Mouse (Mus musculus) liver, adult 2 months (tissue): ENCODE data around the gene Rhbdd3. TPM values are rescaled to one million over a fixed set of nuclear protein-coding genes. Genes with fewer than 3 reads are reported as not detected.

ENCODE experiments used
- DNase-seq: peaks from one replicate; pipeline ENCODE4 v3.0.0-alpha.2; 2011; ENCODE audit warnings: low read depth, low spot score; ENCODE audit errors: extremely low read depth
- H3K27ac ChIP-seq: fragments of 200-500 bp; replicated peaks from 2 replicates; pipeline ENCODE4 v1.5.1; 2012; ENCODE audit warnings: low read depth, mild to moderate bottlenecking, control low read depth, inconsistent platforms, low read length; ENCODE audit not compliant: insufficient read depth
- H3K27me3 ChIP-seq: fragments of 200-500 bp; 2 replicates; pipeline ENCODE4 v1.6.1; 2012; ENCODE audit warnings: mild to moderate bottlenecking, moderate library complexity, low read length, inconsistent platforms; ENCODE audit not compliant: control insufficient read depth, insufficient read depth
- H3K36me3 ChIP-seq: fragments of 200-500 bp; 2 replicates; pipeline ENCODE4 v1.6.1; 2012; ENCODE audit warnings: low read length, inconsistent platforms; ENCODE audit not compliant: control insufficient read depth, insufficient read depth
- H3K4me1 ChIP-seq: fragments of 200-500 bp; 2 replicates; pipeline ENCODE4 v1.6.1; 2011; ENCODE audit warnings: low read length; ENCODE audit not compliant: control insufficient read depth, insufficient read depth
- H3K4me3 ChIP-seq: fragments of 200-500 bp; 2 replicates; pipeline ENCODE4 v1.5.1; 2011; ENCODE audit warnings: low read depth, mild to moderate bottlenecking, control low read depth, low read length, moderate library complexity; ENCODE audit not compliant: insufficient read depth
- H3K79me2 ChIP-seq: fragments of 200-500 bp; 2 replicates; pipeline ENCODE4 v1.6.1; 2012; ENCODE audit warnings: inconsistent platforms, mild to moderate bottlenecking, low read length, moderate library complexity; ENCODE audit not compliant: control insufficient read depth, insufficient read depth
- H3K9ac ChIP-seq: fragments of 200-500 bp; 2 replicates; pipeline ENCODE4 v1.6.1; 2012; ENCODE audit warnings: low read depth, mild to moderate bottlenecking, control low read depth, inconsistent platforms, low read length
- CTCF ChIP-seq: fragments of 200-500 bp; IDR thresholded peaks from 2 replicates; pipeline ENCODE4 v1.5.1; 2011; ENCODE audit warnings: low read depth, low read length, control low read depth
- POLR2A ChIP-seq: fragments of 200-500 bp; IDR thresholded peaks from 2 replicates; pipeline ENCODE4 v1.6.1; 2011; ENCODE audit warnings: low read length, control low read depth; ENCODE audit not compliant: insufficient read depth; ENCODE audit errors: extremely low read depth
- WGBS: fragments of 180-500 bp; shearing (Covaris S2); methylation state at CpG from one replicate; pipeline ENCODE4 v1.1.7; 2018; 5-methylcytosine and 5-hydroxymethylcytosine counted together
- polyA plus RNA-seq: library from polyadenylated mRNA; depleted of rRNA; stranded (reverse); fragments of >200 nt; gene quantifications from 2 replicates; pipeline ENCODE4 v1.2.3, GENCODE M21; 2012
- total RNA-seq: library from RNA; depleted of rRNA; stranded (reverse); fragments of >200 nt; gene quantifications from 2 replicates; pipeline ENCODE4 v1.2.3, GENCODE M21; 2014

The Rhbdd3 gene
- total and polyA plus RNA-seq, 2 experiments = 8.6 to 30.8 TPM

GRCm38 (mm10) chr11:5055945-5056938 is 42.5 kb upstream of the Rhbdd3 start:
- no peaks in the 10 kb centered on the region for H3K36me3 ChIP-seq
- H3K27me3 ChIP-seq = 0 out of 2 replicates have a peak, but pooled peaks cover 7% of the 10 kb centered on the region
- TF ChIP-seq POLR2A (no peak), CTCF (no peak)
- DNase-seq = no peak
- H3K4me3 ChIP-seq = no peak overlapping the region
- H3K79me2 ChIP-seq = no peaks in the 10 kb centered on the region
- peaks cover 5% of the 10 kb centered on the region for H3K4me1 ChIP-seq
- WGBS = 90% methylated on average over 23 of the region's 23 CpGs
- H3K9ac ChIP-seq = no peak overlapping the region
- H3K27ac ChIP-seq = no peak overlapping the region

DNA sequence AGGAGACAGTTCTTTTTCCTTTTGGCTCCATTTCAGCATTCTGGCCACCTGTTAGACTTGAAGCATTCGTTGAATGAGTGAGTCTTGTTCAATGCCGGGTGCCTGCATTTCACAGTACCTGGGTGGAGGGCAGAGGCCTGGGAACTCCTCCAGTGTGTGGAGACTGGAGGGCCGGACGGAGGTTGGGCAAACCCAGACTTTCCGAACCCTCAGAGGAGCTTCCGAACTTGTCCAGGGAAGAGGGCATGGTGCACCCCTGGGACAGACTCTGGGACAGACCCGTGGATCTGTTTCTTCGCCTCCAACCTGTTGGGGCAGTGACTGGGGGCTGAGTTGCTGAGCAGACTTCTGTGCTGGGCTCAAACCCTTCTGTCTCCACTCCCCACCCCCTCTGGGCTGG is 41.7 kb upstream of the Rhbdd3 start:
- DNase-seq = no peak
- Histone ChIP-seq H3K36me3 (no peaks in the 10 kb centered on the region), H3K27ac (no peak overlapping the region), H3K79me2 (no peaks in the 10 kb centered on the region), H3K9ac (no peak overlapping the region), H3K27me3 (0 out of 2 replicates have a peak, but pooled peaks cover 7% of the 10 kb centered on the region), H3K4me3 (no peak overlapping the region), H3K4me1 (peaks cover 5% of the 10 kb centered on the region)
- no peak for TF ChIP-seq POLR2A
- no peak for TF ChIP-seq CTCF
- 86% methylated on average over 8 of the region's 8 CpGs for WGBS

- 30% methylated on average over 8 of the region's 8 CpGs for whole genome bisulfite sequencing
- H3K4me3 ChIP-seq = peak overlapping the region; percentile 52
- peak; percentile 50 for DNase-seq
- peaks cover 9% of the 10 kb centered on the region for H3K4me1 ChIP-seq
- no peaks in the 10 kb centered on the region for H3K79me2 ChIP-seq
- no peak for TF ChIP-seq CTCF
- no peaks in the 10 kb centered on the region for H3K36me3 ChIP-seq
- no peak overlapping the region for H3K9ac ChIP-seq
- H3K27ac ChIP-seq = no peak overlapping the region
- H3K27me3 ChIP-seq = 0 out of 2 replicates have a peak, but pooled peaks cover 7% of the 10 kb centered on the region
Observed at GRCm38 (mm10) chr11:5057541-5057855, 41.2 kb upstream of the Rhbdd3 start.

DNA sequence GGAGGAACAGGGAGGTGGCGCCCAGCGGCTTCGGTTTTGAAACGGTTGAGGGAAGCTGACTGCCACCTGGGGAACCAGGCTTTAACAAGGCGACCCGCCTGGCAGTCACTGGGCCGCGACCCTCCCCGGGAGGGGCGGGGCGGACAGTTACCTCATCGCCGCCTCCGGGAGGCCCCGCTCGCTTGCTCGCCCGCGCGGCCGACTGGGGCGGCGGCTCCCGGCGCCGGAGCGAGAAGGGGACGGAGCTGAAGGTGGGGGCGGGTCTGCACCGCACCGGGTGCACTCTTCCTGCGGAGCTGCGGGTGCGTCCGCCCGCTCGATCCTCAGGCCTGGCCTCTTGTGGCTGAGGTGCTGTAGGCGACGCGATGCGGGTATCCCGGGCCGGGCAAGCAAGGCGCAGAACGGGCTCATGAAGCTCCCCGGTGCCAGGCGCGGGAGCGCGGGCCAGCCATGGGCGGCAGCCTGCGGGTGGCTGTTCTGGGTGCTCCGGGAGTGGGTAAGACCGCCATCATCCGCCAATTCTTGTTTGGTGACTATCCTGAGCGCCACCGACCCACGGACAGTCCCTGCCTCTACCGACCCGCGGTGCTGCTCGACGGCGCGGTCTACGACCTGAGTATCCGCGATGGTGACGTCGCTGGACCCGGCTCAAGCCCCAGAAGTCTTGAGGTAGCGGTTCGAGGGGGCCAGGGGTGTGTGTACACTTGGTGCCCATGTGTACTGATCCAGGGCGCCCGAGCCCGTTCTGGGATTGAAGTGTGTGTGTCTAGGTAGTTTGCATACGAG is 40.7 kb upstream of the Rhbdd3 start, which contains the start of gene Rasl10a:
Rasl10a (plus strand) TSS at position 273 of the 786 bp plus-strand sequence.
- H3K36me3 ChIP-seq = no peaks in the 10 kb centered on the region
- H3K4me1 ChIP-seq = peaks cover 13% of the 10 kb centered on the region
- TF ChIP-seq CTCF = no peak
- TF ChIP-seq POLR2A = no peak
- H3K9ac ChIP-seq = peak within 1 kb of the TSS; percentile 50
- peak within 1 kb of the TSS; percentile 52 for H3K4me3 ChIP-seq
- H3K79me2 ChIP-seq = 0 out of 2 replicates have a peak, but pooled peaks cover 1% of the 10 kb centered on the region
- no peak for DNase-seq
- 0 out of 2 replicates have a peak, but pooled peaks cover 7% of the 10 kb centered on the region for H3K27me3 ChIP-seq
- 2% methylated on average over 77 of the region's 77 CpGs for WGBS
- H3K27ac ChIP-seq = no peak within 1 kb of the TSS

- Histone ChIP-seq H3K27me3 (0 out of 2 replicates have a peak, but pooled peaks cover 7% of the 10 kb centered on the region), H3K36me3 (no peaks in the 10 kb centered on the region), H3K4me1 (peaks cover 13% of the 10 kb centered on the region), H3K27ac (no peak overlapping the region), H3K9ac (no peak overlapping the region), H3K79me2 (0 out of 2 replicates have a peak, but pooled peaks cover 6% of the 10 kb centered on the region), H3K4me3 (no peak overlapping the region)
- TF ChIP-seq POLR2A = no peak
- no peak for DNase-seq
- 29% methylated on average over 9 of the region's 9 CpGs for WGBS
Observed at GRCm38 (mm10) chr11:5058783-5059182, 39.9 kb upstream of the Rhbdd3 start.
